Mouse (Mus musculus): ENCODE measurements around the gene Serac1. TPM values are rescaled to one million over a fixed set of nuclear protein-coding genes. Genes with fewer than 3 reads are reported as not detected.
"Not testable (repeated sequence)": the region's sequence is repeated elsewhere in the genome, so short reads cannot be mapped to it uniquely, and the experiment has no call there.

The Serac1 gene
- polyA plus RNA-seq, 1 experiment from 2014 or later: 9.8 TPM

- Histone ChIP-seq H3K9ac (no peak overlapping the region), H3K27me3 (no peaks in the 10 kb centered on the region), H3K27ac (replicated peaks) (no peak overlapping the region), H3K9me3 (no peaks in the 10 kb centered on the region), H3K4me3 (no peak overlapping the region), H3K36me3 (peaks cover 75% of the 10 kb centered on the region), H3K4me2 (no peak overlapping the region), H3K4me1 (replicated peaks) (no peaks in the 10 kb centered on the region)
- 88% methylated on average over 8 of the region's 8 CpGs for WGBS
- no peak for ATAC-seq (ENCODE audit: low read depth)
Observed at GRCm38 (mm10) chr17:6062793-6063192, 16.7 kb downstream of the Serac1 start.

- 22% methylated on average over 5 of the region's 5 CpGs for WGBS
- ATAC-seq (ENCODE audit: low read depth): no peak
- Histone ChIP-seq H3K27me3 (no peaks in the 10 kb centered on the region), H3K4me3 (no peak overlapping the region), H3K9ac (no peak overlapping the region), H3K4me1 (replicated peaks) (no peaks in the 10 kb centered on the region), H3K4me2 (no peak overlapping the region), H3K9me3 (no peaks in the 10 kb centered on the region), H3K27ac (replicated peaks) (no peak overlapping the region), H3K36me3 (peaks cover 48% of the 10 kb centered on the region)
Observed at GRCm38 (mm10) chr17:6054934-6055355, 24.6 kb downstream of the Serac1 start.

GRCm38 (mm10) chr17:6052801-6053200 is 26.7 kb downstream of the Serac1 start:
- no peak overlapping the region for H3K27ac ChIP-seq (replicated peaks)
- no peak overlapping the region for H3K4me2 ChIP-seq
- peak overlapping the region; percentile 1; the same call in 1 of the 2 replicates for H3K9ac ChIP-seq
- 53% methylated on average over 4 of the region's 4 CpGs for WGBS
- no peaks in the 10 kb centered on the region for H3K27me3 ChIP-seq
- no peak for ATAC-seq (ENCODE audit: low read depth)
- H3K4me3 ChIP-seq: no peak overlapping the region
- H3K9me3 ChIP-seq: no peaks in the 10 kb centered on the region
- H3K4me1 ChIP-seq (replicated peaks): no peaks in the 10 kb centered on the region
- H3K36me3 ChIP-seq: peaks cover 57% of the 10 kb centered on the region

- no peaks in the 10 kb centered on the region for H3K9me3 ChIP-seq
- no peak overlapping the region for H3K4me3 ChIP-seq
- no peak overlapping the region for H3K4me2 ChIP-seq
- H3K27ac ChIP-seq (replicated peaks): no peak overlapping the region
- 92% methylated on average over 10 of the region's 10 CpGs for WGBS
- no peak overlapping the region for H3K9ac ChIP-seq
- no peak for ATAC-seq (ENCODE audit: low read depth)
- H3K36me3 ChIP-seq: peaks cover 13% of the 10 kb centered on the region
- no peaks in the 10 kb centered on the region for H3K27me3 ChIP-seq
- H3K4me1 ChIP-seq (replicated peaks): no peaks in the 10 kb centered on the region
Observed at GRCm38 (mm10) chr17:6037507-6037906, 42.0 kb downstream of the Serac1 start.

- Histone ChIP-seq H3K4me2 (no peak overlapping the region), H3K4me1 (replicated peaks) (no peaks in the 10 kb centered on the region), H3K4me3 (no peak overlapping the region), H3K9ac (no peak overlapping the region), H3K27me3 (no peaks in the 10 kb centered on the region), H3K9me3 (no peaks in the 10 kb centered on the region), H3K36me3 (peaks cover 6% of the 10 kb centered on the region), H3K27ac (replicated peaks) (no peak overlapping the region)
- no peak for ATAC-seq (ENCODE audit: low read depth)
- 89% methylated on average over 11 of the region's 11 CpGs for WGBS
Observed at GRCm38 (mm10) chr17:6036872-6037271, 42.7 kb downstream of the Serac1 start.

- Histone ChIP-seq H3K9ac (no peak overlapping the region), H3K9me3 (no peaks in the 10 kb centered on the region), H3K4me2 (no peak overlapping the region), H3K27ac (replicated peaks) (no peak overlapping the region), H3K27me3 (no peaks in the 10 kb centered on the region), H3K4me3 (no peak overlapping the region), H3K36me3 (peaks cover 3% of the 10 kb centered on the region; the same call in 1 of the 2 replicates), H3K4me1 (replicated peaks) (no peaks in the 10 kb centered on the region)
- 82% methylated on average over 8 of the region's 8 CpGs for WGBS
- no peak for ATAC-seq (ENCODE audit: low read depth)
Observed at GRCm38 (mm10) chr17:6036458-6036857, 43.1 kb downstream of the Serac1 start.

- H3K9ac ChIP-seq: no peak overlapping the region
- H3K4me3 ChIP-seq: no peak overlapping the region
- 52% methylated on average over 8 of the region's 8 CpGs for WGBS
- no peaks in the 10 kb centered on the region for H3K4me1 ChIP-seq (replicated peaks)
- H3K36me3 ChIP-seq: no peaks in the 10 kb centered on the region
- H3K27me3 ChIP-seq: no peaks in the 10 kb centered on the region
- no peak overlapping the region for H3K4me2 ChIP-seq
- no peak for ATAC-seq (ENCODE audit: low read depth)
- no peaks in the 10 kb centered on the region for H3K9me3 ChIP-seq
- H3K27ac ChIP-seq (replicated peaks): no peak overlapping the region
Observed at GRCm38 (mm10) chr17:6035661-6036060, 43.9 kb downstream of the Serac1 start.

- no peaks in the 10 kb centered on the region for H3K4me1 ChIP-seq (replicated peaks)
- H3K4me2 ChIP-seq: no peak overlapping the region
- H3K27me3 ChIP-seq: no peaks in the 10 kb centered on the region
- ATAC-seq (ENCODE audit: low read depth): no peak
- no peak overlapping the region for H3K4me3 ChIP-seq
- no peaks in the 10 kb centered on the region for H3K36me3 ChIP-seq
- no peak overlapping the region for H3K27ac ChIP-seq (replicated peaks)
- no peak overlapping the region for H3K9ac ChIP-seq
- no peaks in the 10 kb centered on the region for H3K9me3 ChIP-seq
- 87% methylated on average over 7 of the region's 7 CpGs for WGBS
Observed at GRCm38 (mm10) chr17:6025831-6026230, 53.7 kb downstream of the Serac1 start.

GRCm38 (mm10) chr17:6021374-6021789 is 58.2 kb downstream of the Serac1 start:
- Histone ChIP-seq H3K4me3 (peak overlapping the region; percentile 12), H3K4me2 (peak overlapping the region; percentile 41)
- ATAC-seq (ENCODE audit: low read depth): peak; percentile 66; the same call in 1 of the 2 replicates
- 51% methylated on average over 5 of the region's 5 CpGs for WGBS
- H3K27me3 ChIP-seq; H3K9ac ChIP-seq; H3K27ac ChIP-seq (replicated peaks); H3K36me3 ChIP-seq; H3K9me3 ChIP-seq; H3K4me1 ChIP-seq (replicated peaks): not testable (repeated sequence)

- no peak overlapping the region for H3K4me3 ChIP-seq
- no peak overlapping the region for H3K27ac ChIP-seq (replicated peaks)
- H3K27me3 ChIP-seq: no peaks in the 10 kb centered on the region
- no peak for ATAC-seq (ENCODE audit: low read depth)
- no peak overlapping the region for H3K4me2 ChIP-seq
- H3K4me1 ChIP-seq (replicated peaks): no peaks in the 10 kb centered on the region
- H3K36me3 ChIP-seq: no peaks in the 10 kb centered on the region
- no peaks in the 10 kb centered on the region for H3K9me3 ChIP-seq
- 52% methylated on average over 7 of the region's 7 CpGs for WGBS
- no peak overlapping the region for H3K9ac ChIP-seq
Observed at GRCm38 (mm10) chr17:6020636-6021035, 58.9 kb downstream of the Serac1 start.

- ATAC-seq (ENCODE audit: low read depth): no peak
- no peak overlapping the region for H3K9ac ChIP-seq
- no peaks in the 10 kb centered on the region for H3K27me3 ChIP-seq
- H3K9me3 ChIP-seq: no peaks in the 10 kb centered on the region
- H3K27ac ChIP-seq (replicated peaks): no peak overlapping the region
- H3K4me3 ChIP-seq: no peak overlapping the region
- no peaks in the 10 kb centered on the region for H3K36me3 ChIP-seq
- no peak overlapping the region for H3K4me2 ChIP-seq
- H3K4me1 ChIP-seq (replicated peaks): no peaks in the 10 kb centered on the region
- 71% methylated on average over 2 of the region's 2 CpGs for WGBS
Observed at GRCm38 (mm10) chr17:6019776-6020175, 59.8 kb downstream of the Serac1 start.

GRCm38 (mm10) chr17:6018348-6018747 is 61.2 kb downstream of the Serac1 start:
- no peaks in the 10 kb centered on the region for H3K27me3 ChIP-seq
- H3K9ac ChIP-seq: no peak overlapping the region
- H3K9me3 ChIP-seq: no peaks in the 10 kb centered on the region
- 76% methylated on average over 4 of the region's 4 CpGs for WGBS
- H3K4me1 ChIP-seq (replicated peaks): no peaks in the 10 kb centered on the region
- no peak for ATAC-seq (ENCODE audit: low read depth)
- no peaks in the 10 kb centered on the region for H3K36me3 ChIP-seq
- H3K4me3 ChIP-seq: no peak overlapping the region
- no peak overlapping the region for H3K27ac ChIP-seq (replicated peaks)
- no peak overlapping the region for H3K4me2 ChIP-seq

GRCm38 (mm10) chr17:6017268-6017667 is 62.3 kb downstream of the Serac1 start:
- WGBS: 61% methylated on average over 12 of the region's 12 CpGs
- Histone ChIP-seq H3K27me3 (no peaks in the 10 kb centered on the region), H3K36me3 (no peaks in the 10 kb centered on the region), H3K4me3 (no peak overlapping the region), H3K27ac (replicated peaks) (no peak overlapping the region), H3K9ac (no peak overlapping the region), H3K4me1 (replicated peaks) (no peaks in the 10 kb centered on the region), H3K9me3 (no peaks in the 10 kb centered on the region), H3K4me2 (no peak overlapping the region)
- no peak for ATAC-seq (ENCODE audit: low read depth)
